In the genomic region with DNA sequence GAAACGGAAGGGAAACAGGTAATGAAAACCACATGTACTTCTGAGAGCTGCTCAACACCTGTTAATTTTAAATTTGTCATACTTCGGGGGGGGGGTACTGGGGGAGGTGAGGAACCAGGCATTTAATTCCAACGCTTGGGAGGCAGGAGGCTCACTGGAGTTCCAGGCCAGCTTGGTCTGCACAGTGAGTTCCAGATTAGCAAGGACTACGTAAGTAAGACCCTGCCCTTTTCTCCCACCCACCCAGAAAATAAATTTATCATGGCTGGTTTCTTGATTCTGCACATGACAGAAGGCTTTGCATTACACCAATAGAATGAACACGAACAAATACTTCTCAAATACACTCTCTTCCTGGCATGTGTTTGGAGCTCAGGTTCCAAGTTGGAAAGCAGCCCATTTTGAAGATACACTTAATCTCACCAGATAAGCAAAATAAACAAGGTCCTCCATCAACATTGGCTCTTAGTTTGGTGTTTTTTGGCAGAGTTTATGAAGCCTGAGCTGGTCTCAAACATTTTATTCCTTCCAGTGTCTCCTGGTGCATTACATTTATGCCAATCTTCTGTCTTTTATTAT, we compare ENCODE assay signal across 8 mouse cellular contexts. TPM values are rescaled to one million over a fixed set of nuclear protein-coding genes. Genes with fewer than 3 reads are reported as not detected.
DNase-seq lines count a peak whose midpoint lies in the region; ATAC-seq and TF ChIP-seq lines count a peak whose summit lies in the region.

No protein-coding gene starts in this region.

- no peaks in the 10 kb centered on the region for H3K9me3 ChIP-seq in forebrain, embryonic 15.5 days
- no peaks in the 10 kb centered on the region for H3K9me3 ChIP-seq in limb, embryonic 11.5 days (ENCODE audit: control insufficient read depth, low read length)
- H3K9me3 ChIP-seq in midbrain, postnatal 0 days (ENCODE audit: low read length) = no peaks in the 10 kb centered on the region

- ATAC-seq in forebrain, embryonic 15.5 days (replicated peaks) = no peak
- ATAC-seq in limb, embryonic 11.5 days (ENCODE audit: insufficient number of reproducible peaks, low FRiP score, low TSS enrichment, low read depth) = no peak
- ATAC-seq in midbrain, postnatal 0 days (ENCODE audit: low FRiP score) = no peak
- ATAC-seq in activated CD4-positive, CD25-positive, alpha-beta regulatory T cell, adult 4 months = no peak

- DNase-seq in adrenal gland, adult 2 months = peak; percentile 24
- DNase-seq in adrenal gland, postnatal 25 days = no peak
- DNase-seq in limb, embryonic 11.5 days (ENCODE audit: low spot score) = no peak
- DNase-seq in midbrain, postnatal 0 days (ENCODE audit: low spot score) = no peak
- no peak for DNase-seq in urinary bladder, adult 2 months (ENCODE audit: low spot score)

- peak overlapping the region; percentile 97 for H3K4me3 ChIP-seq in C2C12 (ENCODE audit: insufficient read depth, poor library complexity, severe bottlenecking)
- H3K4me3 ChIP-seq in forebrain, embryonic 15.5 days = peak overlapping the region; percentile 95
- H3K4me3 ChIP-seq in limb, embryonic 11.5 days (ENCODE audit: low read depth, low read length) = peak overlapping the region; percentile 96
- H3K4me3 ChIP-seq in midbrain, postnatal 0 days (ENCODE audit: low read depth, low read length) = peak overlapping the region; percentile 59

- H3K36me3 ChIP-seq in C2C12 (ENCODE audit: control insufficient read depth, insufficient read depth) = peaks cover 9% of the 10 kb centered on the region
- no peaks in the 10 kb centered on the region; the same call in 1 of the 2 replicates for H3K36me3 ChIP-seq in forebrain, embryonic 15.5 days
- no peaks in the 10 kb centered on the region for H3K36me3 ChIP-seq in limb, embryonic 11.5 days (ENCODE audit: control insufficient read depth, insufficient read depth, low read length)
- peaks cover 6% of the 10 kb centered on the region; the same call in 1 of the 2 replicates for H3K36me3 ChIP-seq in midbrain, postnatal 0 days (ENCODE audit: insufficient read depth, low read length)

- H3K4me1 ChIP-seq in forebrain, embryonic 15.5 days = peaks cover 44% of the 10 kb centered on the region
- peaks cover 16% of the 10 kb centered on the region for H3K4me1 ChIP-seq in limb, embryonic 11.5 days (ENCODE audit: control insufficient read depth, insufficient read depth, low read length)
- peaks cover 11% of the 10 kb centered on the region; the same call in 1 of the 2 replicates for H3K4me1 ChIP-seq in midbrain, postnatal 0 days (ENCODE audit: insufficient read depth, low read length)

- H3K27ac ChIP-seq in forebrain, embryonic 15.5 days (replicated peaks) = 0 out of 2 replicates have a peak overlapping the region, but pooled peaks have one; percentile 92
- H3K27ac ChIP-seq in limb, embryonic 11.5 days (replicated peaks; ENCODE audit: low read depth, low read length) = 0 out of 2 replicates have a peak overlapping the region, but pooled peaks have one; percentile 36
- H3K27ac ChIP-seq in midbrain, postnatal 0 days (ENCODE audit: low read depth, low read length) = no peak overlapping the region

- TF ChIP-seq CTCF in C2C12 (IDR thresholded peaks at IDR 0.05; ENCODE audit: control insufficient read depth, insufficient read depth, insufficient read length) = no peak
- no peak for TF ChIP-seq CTCF in midbrain, postnatal 0 days (IDR thresholded peaks at IDR 0.05)

- H3K79me3 ChIP-seq in C2C12 (ENCODE audit: low read depth) = peaks cover 41% of the 10 kb centered on the region

- WGBS in forebrain, embryonic 15.5 days = 10% methylated on average over 5 of the region's 5 CpGs
- 12% methylated on average over 5 of the region's 5 CpGs for WGBS in limb, embryonic 11.5 days
- 14% methylated on average over 5 of the region's 5 CpGs for WGBS in midbrain, postnatal 0 days

- H3ac ChIP-seq in C2C12 (ENCODE audit: control insufficient read depth, insufficient read length, low read depth) = peak overlapping the region; percentile 9

- peaks cover 59% of the 10 kb centered on the region for H3K79me2 ChIP-seq in C2C12 (ENCODE audit: control insufficient read depth, insufficient read depth)

- H3K27me3 ChIP-seq in C2C12 (ENCODE audit: control insufficient read depth, insufficient read depth, insufficient read length) = no peaks in the 10 kb centered on the region
- H3K27me3 ChIP-seq in forebrain, embryonic 15.5 days = no peaks in the 10 kb centered on the region
- H3K27me3 ChIP-seq in limb, embryonic 11.5 days (ENCODE audit: control insufficient read depth, insufficient read depth, low read length) = no peaks in the 10 kb centered on the region
- no peaks in the 10 kb centered on the region for H3K27me3 ChIP-seq in midbrain, postnatal 0 days (ENCODE audit: insufficient read depth, low read length)

- H3K9ac ChIP-seq in forebrain, embryonic 15.5 days (replicated peaks) = peak overlapping the region; percentile 96
- H3K9ac ChIP-seq in limb, embryonic 11.5 days (ENCODE audit: low read length) = peak overlapping the region; percentile 64; the same call in 1 of the 2 replicates
- peak overlapping the region; percentile 88 for H3K9ac ChIP-seq in midbrain, postnatal 0 days (replicated peaks; ENCODE audit: low read length, poor library complexity, severe bottlenecking)

- peak overlapping the region; percentile 95 for H3K4me2 ChIP-seq in forebrain, embryonic 15.5 days (replicated peaks)
- H3K4me2 ChIP-seq in limb, embryonic 11.5 days (ENCODE audit: low read depth, severe bottlenecking) = peak overlapping the region; percentile 78
- H3K4me2 ChIP-seq in midbrain, postnatal 0 days (ENCODE audit: low read depth, low read length, poor library complexity, severe bottlenecking) = peak overlapping the region; percentile 89

TF ChIP-seq in C2C12, 6 proteins besides CTCF, POLR2A, EP300 and RAD21:
- no peak for TF ChIP-seq MYOD1 (IDR thresholded peaks at IDR 0.05; ENCODE audit: control insufficient read depth, insufficient read length, low read depth)
- no peak for TF ChIP-seq CEBPB (IDR thresholded peaks at IDR 0.05; ENCODE audit: low read depth)
- no peak for TF ChIP-seq MAX (IDR thresholded peaks at IDR 0.05)
TF ChIP-seq in C2C12: peak in this region for 0.

RNA-seq across cellular contexts. Expression of gene Med26, which starts 1.3 kb away (rescaled TPM):
- 1 to 10 TPM; 8.6 to 9.5 TPM for total RNA-seq in adrenal gland, adult 2 months (2021)
- polyA plus RNA-seq in adrenal gland, adult 2 months (2012; rRNA removed) = 16.4 and 17.1 TPM in 2 replicates
- total RNA-seq in adrenal gland, postnatal 25 days (2021) = 9.2 and 10.0 TPM in 2 replicates
- 7.8 TPM for polyA plus RNA-seq in C2C12 (2012; fragmentation: generic; extraction: Trizol)
- 18.2 and 19.9 TPM in 2 replicates for polyA plus RNA-seq in forebrain, embryonic 15.5 days (2015; fragmentation: Nextera tagmentation; extraction: Ambion mirVana)
- polyA plus RNA-seq in limb, embryonic 11.5 days (2014; fragmentation: Nextera tagmentation; extraction: Ambion mirVana) = 14.8 and 16.3 TPM in 2 replicates
- 16.2 and 17.8 TPM in 2 replicates for total RNA-seq in midbrain, postnatal 0 days (2014; rRNA removed)
- polyA plus RNA-seq in midbrain, postnatal 0 days (2015; fragmentation: Nextera tagmentation; extraction: Ambion mirVana) = 17.4 and 19.1 TPM in 2 replicates
- polyA plus RNA-seq in urinary bladder, adult 2 months (2012; rRNA removed) = 8.9 and 9.8 TPM in 2 replicates
- 1 to 10 TPM; 4.9 to 5.8 TPM for polyA plus RNA-seq in activated CD4-positive, CD25-positive, alpha-beta regulatory T cell, adult 4 months (2017; shearing (Covaris generic))

RNA-seq across cellular contexts. Expression of gene Smim7, which starts 21.5 kb away (rescaled TPM):
- 100 to 1,000 TPM; 102 to 142 TPM for total RNA-seq in adrenal gland, adult 2 months (2021)
- polyA plus RNA-seq in adrenal gland, adult 2 months (2012; rRNA removed) = 27.7 and 31.6 TPM in 2 replicates
- total RNA-seq in adrenal gland, postnatal 25 days (2021) = 103 and 131 TPM in 2 replicates
- polyA plus RNA-seq in C2C12 (2012; fragmentation: generic; extraction: Trizol) = 57.9 TPM
- 127 and 128 TPM in 2 replicates for polyA plus RNA-seq in forebrain, embryonic 15.5 days (2015; fragmentation: Nextera tagmentation; extraction: Ambion mirVana)
- polyA plus RNA-seq in limb, embryonic 11.5 days (2014; fragmentation: Nextera tagmentation; extraction: Ambion mirVana) = 107 and 110 TPM in 2 replicates
- total RNA-seq in midbrain, postnatal 0 days (2014; rRNA removed) = 89.0 and 99.9 TPM in 2 replicates
- 155 and 156 TPM in 2 replicates for polyA plus RNA-seq in midbrain, postnatal 0 days (2015; fragmentation: Nextera tagmentation; extraction: Ambion mirVana)
- polyA plus RNA-seq in urinary bladder, adult 2 months (2012; rRNA removed) = 60.1 and 70.8 TPM in 2 replicates
- 10 to 100 TPM; 81.4 to 85.5 TPM for polyA plus RNA-seq in activated CD4-positive, CD25-positive, alpha-beta regulatory T cell, adult 4 months (2017; shearing (Covaris generic))

RNA-seq across cellular contexts. Expression of gene Tmem38a, which starts 22.5 kb away (rescaled TPM):
- total RNA-seq in adrenal gland, adult 2 months (2021) = 1 to 10 TPM; 6.4 to 7.8 TPM
- polyA plus RNA-seq in adrenal gland, adult 2 months (2012; rRNA removed) = 10.9 and 13.6 TPM in 2 replicates
- 7.5 and 11.7 TPM in 2 replicates for total RNA-seq in adrenal gland, postnatal 25 days (2021)
- 16.5 TPM for polyA plus RNA-seq in C2C12 (2012; fragmentation: generic; extraction: Trizol)
- 17.7 and 17.8 TPM in 2 replicates for polyA plus RNA-seq in forebrain, embryonic 15.5 days (2015; fragmentation: Nextera tagmentation; extraction: Ambion mirVana)
- polyA plus RNA-seq in limb, embryonic 11.5 days (2014; fragmentation: Nextera tagmentation; extraction: Ambion mirVana) = 10.3 and 11.2 TPM in 2 replicates
- 64.6 and 73.7 TPM in 2 replicates for total RNA-seq in midbrain, postnatal 0 days (2014; rRNA removed)
- 36.7 and 44.7 TPM in 2 replicates for polyA plus RNA-seq in midbrain, postnatal 0 days (2015; fragmentation: Nextera tagmentation; extraction: Ambion mirVana)
- 80.0 and 91.5 TPM in 2 replicates for polyA plus RNA-seq in urinary bladder, adult 2 months (2012; rRNA removed)
- 1 to 10 TPM in 1 of 2 experiments, under 1 TPM in 1; 0.56 to 1.5 TPM for polyA plus RNA-seq in activated CD4-positive, CD25-positive, alpha-beta regulatory T cell, adult 4 months (2017; shearing (Covaris generic))

RNA-seq across cellular contexts. Expression of gene Slc35e1, which starts 57.0 kb away (rescaled TPM):
- total RNA-seq in adrenal gland, adult 2 months (2021) = 10 to 100 TPM; 34.4 to 49.8 TPM
- polyA plus RNA-seq in adrenal gland, adult 2 months (2012; rRNA removed) = 69.7 and 80.0 TPM in 2 replicates
- 36.2 and 37.2 TPM in 2 replicates for total RNA-seq in adrenal gland, postnatal 25 days (2021)
- 27.5 TPM for polyA plus RNA-seq in C2C12 (2012; fragmentation: generic; extraction: Trizol)
- polyA plus RNA-seq in forebrain, embryonic 15.5 days (2015; fragmentation: Nextera tagmentation; extraction: Ambion mirVana) = 13.8 and 14.7 TPM in 2 replicates
- polyA plus RNA-seq in limb, embryonic 11.5 days (2014; fragmentation: Nextera tagmentation; extraction: Ambion mirVana) = 16.9 and 19.2 TPM in 2 replicates
- 47.7 and 69.4 TPM in 2 replicates for total RNA-seq in midbrain, postnatal 0 days (2014; rRNA removed)
- 11.1 and 12.0 TPM in 2 replicates for polyA plus RNA-seq in midbrain, postnatal 0 days (2015; fragmentation: Nextera tagmentation; extraction: Ambion mirVana)
- polyA plus RNA-seq in urinary bladder, adult 2 months (2012; rRNA removed) = 21.4 and 22.2 TPM in 2 replicates
- 1 to 10 TPM; 6.9 to 7.3 TPM for polyA plus RNA-seq in activated CD4-positive, CD25-positive, alpha-beta regulatory T cell, adult 4 months (2017; shearing (Covaris generic))
